Mouse (Mus musculus) adipose tissue, adult 10 weeks (tissue): Measurements from ENCODE around the gene Ccnl2. TPM values are rescaled to one million over a fixed set of nuclear protein-coding genes. Genes with fewer than 3 reads are reported as not detected.

Experiments
- polyA plus RNA-seq: library from polyadenylated mRNA; stranded (reverse); fragments of 350-450 nt; fragmentation: Illumina TruSeq; extraction: RNeasy Lipid Tissue Mini Kit (QIAGEN cat#74804); gene quantifications from one replicate; pipeline ENCODE4 v1.2.3, GENCODE M21; 2014; ENCODE audit warnings: low read depth, low replicate concordance

Ccnl2 gene
- 107 TPM for polyA plus RNA-seq

DNA sequence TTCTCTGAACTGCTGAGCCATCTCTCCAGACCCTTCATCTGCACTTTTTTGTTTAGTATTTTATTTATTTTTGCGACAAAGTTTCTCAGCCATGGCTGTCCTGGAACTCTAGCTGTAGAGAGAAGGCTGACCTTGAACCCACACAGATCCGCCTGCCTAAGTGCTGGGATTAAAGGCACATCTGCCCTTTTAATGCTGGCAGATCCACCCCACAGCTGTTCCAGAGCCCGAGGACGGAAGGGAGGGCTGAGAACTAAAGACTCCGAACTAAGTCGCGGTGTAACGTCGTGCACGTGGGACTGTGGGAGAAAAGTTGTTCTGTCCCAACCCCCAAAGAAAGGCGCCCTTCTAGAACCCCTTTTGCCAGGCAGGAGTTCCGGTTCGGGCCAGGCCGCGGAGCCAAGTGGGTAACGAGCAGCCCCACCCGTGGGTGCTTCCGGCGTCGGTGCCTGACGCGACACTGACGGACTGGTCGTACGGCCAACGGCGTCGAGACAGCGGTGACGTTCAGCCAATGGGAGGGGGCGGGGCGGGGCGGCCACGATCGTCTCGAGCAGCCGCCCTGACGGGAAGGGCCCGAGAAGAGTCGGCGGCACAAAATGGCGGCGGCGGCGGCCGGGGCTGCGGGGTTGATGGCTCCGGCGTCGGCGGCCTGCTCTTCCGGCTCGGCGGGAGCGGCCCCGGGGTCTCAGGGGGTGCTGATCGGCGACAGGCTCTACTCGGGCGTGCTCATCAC lies at the start of gene Ccnl2:
Gene Ccnl2 (plus strand): TSS at position 561 of the 736 bp plus-strand sequence.

DNA sequence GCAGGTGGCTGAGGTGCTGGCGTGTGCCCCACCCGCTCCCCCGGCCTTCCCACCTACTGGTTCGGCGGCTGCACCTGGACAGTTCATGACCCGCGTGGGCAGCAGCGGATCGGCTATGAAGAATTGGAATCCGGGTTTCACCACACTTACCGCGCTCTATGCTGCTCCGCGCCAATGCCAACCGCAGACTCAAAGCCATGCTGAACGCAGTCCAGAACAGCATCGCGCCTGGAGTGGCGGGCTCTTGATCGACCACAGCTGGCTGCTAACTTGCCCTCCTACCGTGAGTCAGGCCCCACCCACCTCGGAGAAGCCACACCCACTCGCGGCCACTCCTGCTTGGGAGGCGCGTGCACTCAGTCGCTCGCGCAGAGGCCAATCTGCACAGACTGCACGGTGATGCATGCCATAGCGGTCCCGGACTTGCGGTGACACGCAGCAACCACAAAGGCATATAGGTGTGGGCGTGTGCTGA lies 38.0 kb upstream of the Ccnl2 start, which contains the start of gene Vwa1:
Gene Vwa1 (minus strand): TSS at position 419 of the 475 bp plus-strand sequence.

DNA sequence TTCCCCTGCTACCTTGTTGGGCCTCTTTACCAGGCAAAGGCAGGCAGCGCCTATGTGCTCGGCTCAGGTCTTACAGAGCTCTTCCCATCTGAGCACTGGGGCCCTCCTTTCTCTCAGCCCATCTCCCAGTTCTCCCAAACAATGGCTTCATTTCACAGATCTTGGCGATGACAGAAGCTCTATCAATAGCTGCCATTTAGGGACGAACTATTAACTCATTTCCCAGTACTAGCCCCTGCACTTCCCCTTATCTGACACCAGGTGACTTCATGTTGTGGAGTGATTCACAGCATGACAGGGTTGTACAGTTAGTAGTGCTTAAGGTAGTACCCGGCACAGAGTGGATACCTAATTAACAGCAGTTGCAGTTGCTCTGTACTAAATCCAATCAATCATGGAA lies 26.5 kb upstream of the Ccnl2 start, which contains the start of gene Tmem88b:
Gene Tmem88b (minus strand): TSS at position 56 of the 400 bp plus-strand sequence.

DNA sequence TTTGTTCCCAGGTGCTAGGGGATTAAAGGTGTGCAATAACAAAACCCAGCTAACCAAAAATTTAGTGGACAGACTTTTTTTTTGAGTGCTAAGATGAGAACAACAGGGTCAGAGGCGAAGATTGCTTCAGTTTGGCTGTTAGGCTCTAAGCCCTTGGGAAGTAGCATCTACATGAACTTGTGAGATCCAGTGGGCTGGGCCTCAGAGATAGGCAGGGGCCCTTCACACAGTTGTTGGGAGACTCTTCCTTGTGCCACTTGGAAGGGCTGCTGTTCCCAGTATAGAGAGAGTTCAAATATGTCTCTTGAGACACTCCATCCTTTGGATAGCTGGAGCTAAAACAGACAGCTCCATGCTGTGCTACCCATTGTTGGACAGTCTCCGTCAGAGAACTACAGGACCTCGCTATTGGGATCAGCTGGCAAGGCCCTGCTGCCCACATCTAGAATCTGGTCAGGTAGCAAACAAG lies 22.2 kb upstream of the Ccnl2 start, which contains the start of gene Ankrd65:
Gene Ankrd65 (plus strand): TSS at position 419 of the 469 bp plus-strand sequence.

DNA sequence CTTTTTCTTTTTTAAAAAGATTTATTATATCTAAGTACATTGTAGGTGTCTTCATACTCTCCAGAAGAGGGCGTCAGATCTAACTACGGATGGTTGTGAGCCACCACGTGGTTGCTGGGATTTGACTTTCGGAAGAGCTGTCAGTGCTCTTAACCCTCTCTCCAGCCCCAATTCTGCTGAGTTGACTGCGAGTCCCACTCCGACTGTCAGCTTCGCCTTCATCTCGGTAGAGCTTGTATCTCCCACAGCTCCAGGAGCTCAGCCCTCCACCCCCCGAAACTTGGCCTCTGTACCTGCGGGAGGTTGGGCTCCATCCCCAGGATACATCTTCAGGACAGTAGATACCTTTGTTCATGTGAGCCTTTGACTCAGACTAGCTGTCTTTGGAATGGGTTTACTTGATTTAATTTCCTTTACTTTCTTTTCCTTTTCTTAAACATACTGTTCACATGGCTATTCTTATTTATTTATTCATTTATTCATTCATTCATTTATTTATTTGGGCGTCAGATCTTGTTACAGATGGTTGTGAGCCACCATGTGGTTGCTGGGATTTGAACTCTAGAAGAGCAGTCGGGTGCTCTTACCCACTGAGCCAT lies 9.4 kb upstream of the Ccnl2 start, which contains the start of gene Mrpl20:
Gene Mrpl20 (plus strand): TSS at position 138 of the 599 bp plus-strand sequence.

DNA sequence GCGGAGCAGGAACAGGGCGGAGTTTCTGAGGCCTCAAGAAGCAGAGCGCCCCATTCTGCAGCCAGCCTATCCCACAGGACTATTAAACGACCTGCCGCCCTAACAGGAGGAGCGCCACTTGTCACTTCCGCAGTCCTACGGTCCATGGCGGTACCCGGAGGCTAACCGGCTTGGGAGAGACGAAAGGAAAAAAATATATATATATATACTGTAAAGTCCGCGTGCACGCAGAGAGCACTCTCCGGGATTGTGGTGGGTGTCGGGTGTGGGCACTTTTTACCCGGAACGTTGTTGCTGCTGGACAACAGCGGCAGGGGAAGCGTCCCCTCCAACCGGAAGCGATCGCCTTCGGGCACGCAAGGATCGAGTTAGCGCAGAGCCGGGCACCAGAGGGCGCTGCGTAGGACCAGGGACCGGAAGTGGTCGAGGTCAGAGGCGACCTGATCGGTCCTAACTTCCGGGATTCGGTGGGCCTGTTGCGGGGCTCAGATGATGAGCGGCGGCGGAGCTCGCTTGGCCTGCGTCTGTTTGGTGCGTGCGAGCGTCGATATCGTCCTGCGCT lies 19.0 kb downstream of the Ccnl2 start, which contains the start of gene Aurkaip1:
Gene Aurkaip1 (plus strand): TSS at position 68 of the 562 bp plus-strand sequence.

DNA sequence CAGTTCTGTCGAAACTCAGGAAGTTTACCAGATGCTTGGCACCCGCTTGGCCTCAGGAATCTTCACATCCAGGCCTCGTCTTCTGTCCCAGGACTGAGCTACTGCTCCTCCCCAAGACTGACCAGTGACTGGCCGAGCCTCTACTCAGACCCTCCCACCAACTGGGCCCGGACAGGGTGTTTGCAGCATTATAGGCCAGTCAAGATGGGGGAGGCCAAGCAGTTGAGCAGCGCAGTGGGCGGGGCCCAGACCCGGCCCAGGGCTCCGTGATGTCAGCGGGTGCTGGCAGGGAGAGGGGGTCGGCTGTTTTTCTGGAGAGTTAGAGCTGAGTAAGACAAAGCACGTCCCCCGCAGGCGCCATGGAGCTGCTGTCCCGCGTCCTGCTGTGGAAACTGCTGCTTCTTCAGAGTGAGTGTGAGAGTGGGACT lies 27.2 kb downstream of the Ccnl2 start, which contains the start of gene Mxra8:
Gene Mxra8 (plus strand): TSS at position 198 of the 428 bp plus-strand sequence.

DNA sequence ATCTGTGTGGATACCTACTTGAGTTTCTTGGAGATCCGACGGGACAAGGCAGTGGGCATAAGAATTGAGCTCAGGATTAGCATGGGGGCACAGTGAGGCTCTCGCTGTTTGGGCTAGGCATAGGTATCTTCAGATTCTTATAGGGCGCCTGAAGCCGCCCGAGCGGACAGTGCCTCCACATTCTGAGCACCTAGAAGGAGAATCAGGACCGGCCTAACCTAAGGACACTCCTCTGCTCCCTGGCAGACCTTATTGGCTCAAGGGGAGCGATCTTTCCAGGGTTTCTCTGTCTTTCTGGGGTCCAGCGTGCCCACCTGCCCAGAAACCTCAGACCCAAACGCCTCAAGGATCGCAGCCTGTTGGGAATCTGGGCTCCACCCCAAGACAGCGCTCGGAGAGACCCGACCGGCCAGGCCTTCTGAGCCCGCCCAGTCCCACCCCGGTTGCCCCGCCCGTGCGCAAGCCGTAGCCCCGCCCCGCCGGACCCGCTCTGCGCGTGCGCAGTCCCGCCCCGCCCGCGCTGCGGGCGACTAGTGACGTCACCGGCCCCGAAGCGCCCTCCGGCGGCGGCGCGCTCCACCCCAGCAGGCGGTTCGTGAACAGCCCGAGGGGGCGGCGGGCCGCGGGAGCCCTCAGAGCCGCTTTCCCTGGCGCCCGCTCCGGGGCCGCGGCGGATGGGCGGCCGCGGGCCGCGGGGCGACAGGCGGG lies 34.7 kb downstream of the Ccnl2 start, which contains the start of gene Dvl1:
Gene Dvl1 (plus strand): TSS at position 532 of the 708 bp plus-strand sequence.

DNA sequence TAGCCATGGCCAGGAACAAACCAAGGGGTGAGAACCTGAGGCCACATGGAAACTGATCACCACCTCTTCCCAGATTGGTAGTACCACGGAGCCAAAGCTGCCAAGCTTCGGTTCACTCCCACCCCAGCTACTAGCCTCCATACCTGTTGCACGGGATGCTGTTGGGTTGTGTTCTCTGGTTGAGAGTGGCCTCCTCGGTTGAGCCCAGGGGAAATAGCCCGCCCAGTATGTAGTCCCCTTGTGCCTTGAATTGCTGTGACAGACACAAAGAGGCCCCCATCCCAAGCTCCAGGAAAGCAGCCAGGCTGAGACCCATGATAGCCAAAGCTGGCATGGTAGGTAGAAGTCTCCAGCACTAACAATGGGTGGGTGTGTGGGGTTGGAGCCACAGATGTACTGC lies 50.7 kb downstream of the Ccnl2 start, which contains the start of gene Tas1r3:
Gene Tas1r3 (minus strand): TSS at position 362 of the 400 bp plus-strand sequence.

DNA sequence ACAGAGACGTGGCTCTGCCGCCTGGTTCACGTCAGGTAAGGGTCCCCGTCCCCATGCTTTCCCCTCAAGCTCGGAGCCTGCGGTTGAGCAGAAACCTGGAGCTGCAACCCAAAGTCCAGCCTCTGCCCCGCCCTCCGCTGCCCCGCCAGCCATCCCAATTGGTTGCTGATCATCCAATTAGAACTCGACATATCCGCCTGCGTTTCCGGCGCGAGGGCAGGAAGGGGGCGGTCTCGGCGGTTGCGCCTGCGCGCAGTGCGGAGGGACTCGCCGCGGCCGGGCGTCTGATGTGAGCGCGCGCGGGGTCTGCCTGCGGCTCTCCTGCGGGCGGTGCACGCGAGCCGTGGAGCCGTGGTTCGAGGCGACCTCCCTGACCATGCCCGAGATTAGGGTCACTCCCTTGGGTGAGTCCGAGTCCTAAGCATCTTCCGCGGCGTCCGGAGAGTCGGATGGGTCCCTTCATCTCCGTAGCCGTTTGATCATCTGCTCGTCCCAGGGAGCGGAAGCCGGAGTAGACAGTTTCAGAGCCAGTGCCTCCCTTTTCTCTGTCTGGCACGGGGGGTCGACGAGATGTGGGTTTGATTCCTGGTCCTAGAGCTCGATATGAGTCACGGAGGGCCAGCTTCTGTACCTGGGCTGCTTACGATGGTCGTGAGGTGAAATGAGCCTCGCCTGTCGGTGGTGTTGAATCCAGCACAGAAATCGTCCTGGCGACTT lies 57.2 kb downstream of the Ccnl2 start, which contains the start of the genes Cptp and Ints11:
Gene Cptp (minus strand): TSS at position 124 of the 717 bp plus-strand sequence.
Gene Ints11 (plus strand): TSS at position 230 of the 717 bp plus-strand sequence.

Other genes starting within 250 kb of the Ccnl2 start
- gene Slc35e2, start 211.1 kb upstream of the Ccnl2 start, polyA plus RNA-seq = 26.1 TPM
- 63.7 TPM for gene Cdk11b, start 187.6 kb upstream of the Ccnl2 start, polyA plus RNA-seq
- not detected for gene Gm10563, start 167.1 kb upstream of the Ccnl2 start, polyA plus RNA-seq
- gene Mmp23, start 159.1 kb upstream of the Ccnl2 start, polyA plus RNA-seq = 32.0 TPM
- 31.0 TPM for gene Mib2, start 143.3 kb upstream of the Ccnl2 start, polyA plus RNA-seq
- 18.7 TPM for gene Fndc10, start 118.1 kb upstream of the Ccnl2 start, polyA plus RNA-seq
- gene Ssu72, start 107.7 kb upstream of the Ccnl2 start, polyA plus RNA-seq = 69.1 TPM
- gene Tmem240, start 77.7 kb upstream of the Ccnl2 start, polyA plus RNA-seq = 0.89 TPM
- gene Atad3a, start 51.4 kb upstream of the Ccnl2 start, polyA plus RNA-seq = 33.3 TPM
- gene Vwa1, start 37.8 kb upstream of the Ccnl2 start, polyA plus RNA-seq = 15.1 TPM
- 5.9 TPM for gene Tmem88b, start 26.6 kb upstream of the Ccnl2 start, polyA plus RNA-seq
- 2.4 TPM for gene Ankrd65, start 22.1 kb upstream of the Ccnl2 start, polyA plus RNA-seq
- gene Mrpl20, start 9.6 kb upstream of the Ccnl2 start, polyA plus RNA-seq = 111 TPM
- gene Aurkaip1, start 18.8 kb downstream of the Ccnl2 start, polyA plus RNA-seq = 96.0 TPM
- 87.1 TPM for gene Mxra8, start 27.2 kb downstream of the Ccnl2 start, polyA plus RNA-seq
- 63.2 TPM for gene Dvl1, start 34.9 kb downstream of the Ccnl2 start, polyA plus RNA-seq
- 0.24 TPM for gene Tas1r3, start 50.9 kb downstream of the Ccnl2 start, polyA plus RNA-seq
- 15.3 TPM for gene Cptp, start 57.0 kb downstream of the Ccnl2 start, polyA plus RNA-seq
- gene Ints11, start 57.1 kb downstream of the Ccnl2 start, polyA plus RNA-seq = 20.0 TPM
- 20.0 TPM for gene Pusl1, start 79.3 kb downstream of the Ccnl2 start, polyA plus RNA-seq
- gene Acap3, start 79.3 kb downstream of the Ccnl2 start, polyA plus RNA-seq = 9.8 TPM
- gene Ube2j2, start 131.3 kb downstream of the Ccnl2 start, polyA plus RNA-seq = 49.1 TPM
- gene C1qtnf12, start 149.8 kb downstream of the Ccnl2 start, polyA plus RNA-seq = 116 TPM
- 5.6 TPM for gene B3galt6, start 180.2 kb downstream of the Ccnl2 start, polyA plus RNA-seq
- 298 TPM for gene Sdf4, start 180.4 kb downstream of the Ccnl2 start, polyA plus RNA-seq
- gene Tnfrsf4, start 201.4 kb downstream of the Ccnl2 start, polyA plus RNA-seq = 2.4 TPM
- gene Tnfrsf18, start 213.7 kb downstream of the Ccnl2 start, polyA plus RNA-seq = 1.8 TPM
- 19.1 TPM for gene Ttll10, start 246.9 kb downstream of the Ccnl2 start, polyA plus RNA-seq